Mouse (Mus musculus) cortical plate, adult 2 months (tissue): ENCODE measurements at regions not wholly inside any gene's neighbourhood (a gene's known extent, or its start where the extent isn't known, plus 50 kb on each side); places are given as distances from the start of the nearest gene placed in this dataset.
A peak's percentile ranks its signal among the peaks of the same experiment; 100 is the strongest.

Experiments used
- H3K27ac ChIP-seq: fragments of 200-500 bp; 2 replicates; pipeline ENCODE4 v1.5.1; 2012; ENCODE audit warnings: low read length, control low read depth, inconsistent platforms; ENCODE audit not compliant: insufficient read depth
- H3K4me1 ChIP-seq: fragments of 200-500 bp; 2 replicates; pipeline ENCODE4 v1.6.1; 2011; ENCODE audit warnings: low read length; ENCODE audit not compliant: control insufficient read depth, insufficient read depth
- H3K4me3 ChIP-seq: fragments of 200-500 bp; 2 replicates; pipeline ENCODE4 v1.5.1; 2011; ENCODE audit warnings: mild to moderate bottlenecking, low read length, control low read depth; ENCODE audit not compliant: insufficient read depth
- CTCF ChIP-seq: fragments of 200-500 bp; IDR thresholded peaks from 2 replicates; pipeline ENCODE4 v1.5.1; 2011; ENCODE audit warnings: mild to moderate bottlenecking, control low read depth, low read length; ENCODE audit not compliant: insufficient read depth; ENCODE audit errors: extremely low read depth
- POLR2A ChIP-seq: fragments of 200-500 bp; IDR thresholded peaks from 2 replicates; pipeline ENCODE4 v1.6.1; 2011; ENCODE audit warnings: mild to moderate bottlenecking, low read length, control low read depth; ENCODE audit not compliant: insufficient read depth; ENCODE audit errors: extremely low read depth

DNA sequence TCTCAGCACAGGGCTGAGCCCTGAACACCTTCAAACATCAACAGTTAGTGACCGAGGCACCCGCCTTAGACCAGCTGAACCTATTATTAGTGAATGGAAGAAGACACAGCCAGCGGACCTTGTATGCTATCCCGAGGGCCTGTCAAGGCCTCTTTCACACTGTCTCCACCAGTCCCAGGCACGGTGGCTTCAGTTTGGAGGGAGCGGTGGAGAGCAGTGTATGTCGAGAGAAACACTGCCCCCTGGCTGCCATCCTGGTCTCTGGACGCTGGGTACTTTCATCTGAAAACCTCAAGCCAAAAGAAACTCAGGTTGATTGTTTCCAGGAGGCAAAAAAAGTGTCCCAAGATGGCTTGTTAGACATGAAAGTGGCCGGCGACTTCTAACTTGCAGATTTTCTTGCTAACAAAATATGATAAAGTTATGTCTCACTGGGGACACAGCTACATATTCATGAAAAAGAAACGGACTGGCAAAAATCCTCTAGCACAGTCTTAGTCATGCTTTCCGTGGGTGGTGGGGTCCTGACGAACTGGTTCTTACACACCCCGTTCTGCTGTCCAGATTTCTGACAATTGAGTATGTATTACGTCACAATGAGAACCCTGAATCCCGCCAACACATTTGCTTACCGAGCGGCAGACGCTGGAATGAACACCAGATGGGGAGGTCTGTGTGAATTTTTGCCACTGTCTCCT, 57.2 kb upstream of the Igfbp7 start:
- no peaks in the 10 kb centered on the region for H3K4me1 ChIP-seq
- no peak overlapping the region for H3K4me3 ChIP-seq
- TF ChIP-seq CTCF (peak; percentile 51), POLR2A (no peak)
- no peak overlapping the region for H3K27ac ChIP-seq

DNA sequence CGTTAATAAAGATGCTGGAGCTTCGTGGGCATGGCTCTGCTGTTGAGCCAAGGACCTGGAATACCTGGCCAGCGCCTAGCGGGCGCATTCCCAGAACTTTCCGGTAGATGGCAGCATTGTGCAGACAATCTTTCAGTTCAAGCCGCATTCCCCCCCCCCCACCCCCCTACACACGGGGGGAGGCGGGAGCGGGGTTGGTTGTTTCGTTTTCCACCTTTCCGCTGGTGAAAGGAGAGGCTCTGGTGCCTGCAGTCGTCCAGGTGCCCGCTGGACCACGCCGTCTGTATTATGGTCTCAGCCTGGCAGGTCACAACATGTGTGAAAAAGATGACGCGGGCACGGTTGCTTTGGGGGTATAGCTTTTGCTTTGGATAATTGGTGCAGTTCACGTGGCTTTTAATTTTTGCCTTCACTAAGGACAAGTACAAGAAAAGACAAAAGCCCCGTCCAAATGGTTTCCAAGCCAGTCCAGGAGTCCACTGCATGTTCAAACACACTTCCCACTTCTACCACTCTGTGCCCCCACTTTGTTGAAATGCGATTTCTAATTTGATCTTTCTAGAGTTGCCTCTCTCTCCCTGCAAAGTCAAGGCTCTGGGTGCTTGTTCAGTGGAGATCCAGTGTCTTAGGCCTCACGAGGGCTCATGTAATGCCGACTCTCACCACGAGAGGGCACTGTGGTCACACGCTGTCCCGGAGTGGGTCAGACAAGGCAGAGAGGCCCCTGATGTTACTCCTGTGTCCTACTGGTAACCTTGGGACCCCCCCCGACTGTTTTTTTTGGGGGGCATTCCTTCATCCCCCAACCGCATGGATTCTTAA, 52.3 kb upstream of the Igfbp7 start:
- no peak overlapping the region for H3K27ac ChIP-seq
- 0 out of 2 replicates have a peak, but pooled peaks have one; percentile 13 for TF ChIP-seq POLR2A
- TF ChIP-seq CTCF, result peak; percentile 98
- H3K4me1 ChIP-seq, result no peaks in the 10 kb centered on the region
- H3K4me3 ChIP-seq, result peak overlapping the region; percentile 48
